Mouse (Mus musculus) lung, adult 2 months (tissue): Measurements from ENCODE around the gene Erg28.

Source experiments
- CTCF ChIP-seq: fragments of 200-500 bp; IDR thresholded peaks from 2 replicates; pipeline ENCODE4 v1.5.1; 2011; ENCODE audit warnings: mild to moderate bottlenecking, low read length, control low read depth; ENCODE audit not compliant: insufficient read depth
- POLR2A ChIP-seq: fragments of 200-500 bp; IDR thresholded peaks from 2 replicates; pipeline ENCODE4 v1.6.1; 2011; ENCODE audit warnings: low read depth, mild to moderate bottlenecking, control low read depth, low read length, borderline replicate concordance; ENCODE audit errors: extremely low read depth

- TF ChIP-seq POLR2A (no peak), CTCF (no peak)
Observed at GRCm38 (mm10) chr12:85869423-85869822, 45.1 kb upstream of the Erg28 start.
